Mouse (Mus musculus) neural tube, embryonic 12.5 days (tissue): ENCODE measurements around the gene Hdac4. TPM values are rescaled to one million over a fixed set of nuclear protein-coding genes. Genes with fewer than 3 reads are reported as not detected.
A peak's percentile ranks its signal among the peaks of the same experiment; 100 is the strongest.

Experiments
- ATAC-seq: fragments of 200-750 bp; cut with Nextera tagmentation; 2 replicates; pipeline ENCODE4 v1.8.0; 2017; ENCODE audit warnings: low read depth, mild to moderate bottlenecking, moderate TSS enrichment, moderate library complexity; ENCODE audit not compliant: low FRiP score
- H3K27ac ChIP-seq: fragments of 300-500 bp; sonication (generic); 2 replicates; pipeline ENCODE4 v1.5.1; 2016
- H3K27me3 ChIP-seq: fragments of 300-500 bp; sonication (generic); replicated peaks from 2 replicates; pipeline ENCODE4 v1.6.1; 2016; ENCODE audit warnings: mild to moderate bottlenecking
- H3K36me3 ChIP-seq: fragments of 300-500 bp; sonication (generic); 2 replicates; pipeline ENCODE4 v1.6.1; 2016; ENCODE audit warnings: mild to moderate bottlenecking
- H3K4me1 ChIP-seq: fragments of 300-500 bp; sonication (generic); 2 replicates; pipeline ENCODE4 v1.6.1; 2016
- H3K4me2 ChIP-seq: fragments of 300-500 bp; sonication (generic); replicated peaks from 2 replicates; pipeline ENCODE4 v1.6.1; 2016; ENCODE audit warnings: mild to moderate bottlenecking
- H3K4me3 ChIP-seq: fragments of 300-500 bp; sonication (generic); 2 replicates; pipeline ENCODE4 v1.5.1; 2016
- H3K9ac ChIP-seq: fragments of 300-500 bp; sonication (generic); 2 replicates; pipeline ENCODE4 v1.6.1; 2016; ENCODE audit warnings: mild to moderate bottlenecking
- H3K9me3 ChIP-seq: fragments of 300-500 bp; sonication (generic); 2 replicates; pipeline ENCODE4 v1.6.1; 2016; ENCODE audit warnings: mild to moderate bottlenecking
- WGBS: fragments of 180-500 bp; shearing (Covaris S2); methylation state at CpG from one replicate; pipeline ENCODE4 v1.1.7; 2016; 5-methylcytosine and 5-hydroxymethylcytosine counted together
- polyA plus RNA-seq: library from polyadenylated mRNA; unstranded; fragments of >200 nt; fragmentation: Nextera tagmentation; extraction: Ambion mirVana; gene quantifications from 2 replicates; pipeline ENCODE4 v1.2.1, GENCODE M21; 2016

Hdac4 gene
- polyA plus RNA-seq, 1 experiment from 2014 or later: 26.6 TPM

GRCm38 (mm10) chr1:92061198-92062073 is 134.1 kb downstream of the Hdac4 start:
- peaks cover 29% of the 10 kb centered on the region for H3K4me1 ChIP-seq
- H3K4me2 ChIP-seq: 0 out of 2 replicates have a peak overlapping the region, but pooled peaks have one; percentile 12
- H3K9me3 ChIP-seq: no peaks in the 10 kb centered on the region
- H3K36me3 ChIP-seq: no peaks in the 10 kb centered on the region
- H3K9ac ChIP-seq: no peak overlapping the region
- no peak overlapping the region for H3K4me3 ChIP-seq
- peak; percentile 81; the same call in 1 of the 2 replicates for ATAC-seq
- H3K27me3 ChIP-seq: no peaks in the 10 kb centered on the region
- WGBS: 26% methylated on average over 8 of the region's 8 CpGs
- peak overlapping the region; percentile 17; the same call in 1 of the 2 replicates for H3K27ac ChIP-seq

- no peaks in the 10 kb centered on the region for H3K36me3 ChIP-seq
- H3K27ac ChIP-seq: no peak overlapping the region
- H3K9ac ChIP-seq: no peak overlapping the region
- no peaks in the 10 kb centered on the region for H3K27me3 ChIP-seq
- 72% methylated on average over 4 of the region's 4 CpGs for WGBS
- no peak overlapping the region for H3K4me3 ChIP-seq
- no peak overlapping the region for H3K4me2 ChIP-seq
- no peaks in the 10 kb centered on the region for H3K9me3 ChIP-seq
- peaks cover 29% of the 10 kb centered on the region for H3K4me1 ChIP-seq
- no peak for ATAC-seq
These were observed 134.9 kb downstream of the Hdac4 start for GRCm38 (mm10) chr1:92060532-92061064.

- Histone ChIP-seq H3K27me3 (no peaks in the 10 kb centered on the region), H3K9ac (no peak overlapping the region), H3K4me2 (no peak overlapping the region), H3K4me1 (peaks cover 29% of the 10 kb centered on the region), H3K9me3 (no peaks in the 10 kb centered on the region), H3K4me3 (no peak overlapping the region), H3K27ac (no peak overlapping the region), H3K36me3 (no peaks in the 10 kb centered on the region)
- WGBS: 97% methylated on average over 1 of the region's 1 CpGs
- ATAC-seq: no peak
These were observed 135.9 kb downstream of the Hdac4 start for GRCm38 (mm10) chr1:92059571-92059970.

- no peak overlapping the region for H3K9ac ChIP-seq
- no peak overlapping the region for H3K27ac ChIP-seq
- WGBS: 81% methylated on average over 5 of the region's 5 CpGs
These were observed 136.6 kb downstream of the Hdac4 start for GRCm38 (mm10) chr1:92058731-92059425.

GRCm38 (mm10) chr1:92057068-92057467 is 138.4 kb downstream of the Hdac4 start:
- Histone ChIP-seq H3K9me3 (no peaks in the 10 kb centered on the region), H3K4me3 (no peak overlapping the region), H3K4me2 (no peak overlapping the region), H3K36me3 (no peaks in the 10 kb centered on the region), H3K27me3 (no peaks in the 10 kb centered on the region), H3K9ac (no peak overlapping the region), H3K4me1 (peaks cover 16% of the 10 kb centered on the region), H3K27ac (no peak overlapping the region)
- no peak for ATAC-seq
- 93% methylated on average over 3 of the region's 3 CpGs for WGBS

More at GRCm38 (mm10) chr1:92058731-92059425, 136.6 kb downstream of the Hdac4 start:
- Histone ChIP-seq H3K4me1 (peaks cover 29% of the 10 kb centered on the region), H3K4me2 (no peak overlapping the region), H3K4me3 (no peak overlapping the region), H3K9me3 (no peaks in the 10 kb centered on the region), H3K36me3 (no peaks in the 10 kb centered on the region), H3K27me3 (no peaks in the 10 kb centered on the region)
- ATAC-seq: no peak

GRCm38 (mm10) chr1:92055149-92055548 is 140.3 kb downstream of the Hdac4 start:
- H3K9me3 ChIP-seq: no peaks in the 10 kb centered on the region
- no peak overlapping the region for H3K4me3 ChIP-seq
- no peaks in the 10 kb centered on the region for H3K27me3 ChIP-seq
- H3K27ac ChIP-seq: no peak overlapping the region
- H3K9ac ChIP-seq: no peak overlapping the region
- 85% methylated on average over 2 of the region's 2 CpGs for WGBS
- no peak overlapping the region for H3K4me2 ChIP-seq
- peaks cover 9% of the 10 kb centered on the region; the same call in 1 of the 2 replicates for H3K4me1 ChIP-seq
- ATAC-seq: no peak
- H3K36me3 ChIP-seq: no peaks in the 10 kb centered on the region

- WGBS: 87% methylated on average over 4 of the region's 4 CpGs
- no peak for ATAC-seq
- peaks cover 9% of the 10 kb centered on the region; the same call in 1 of the 2 replicates for H3K4me1 ChIP-seq
These were observed 143.3 kb downstream of the Hdac4 start for GRCm38 (mm10) chr1:92052190-92052589.

GRCm38 (mm10) chr1:92051489-92052062 is 143.9 kb downstream of the Hdac4 start:
- no peaks in the 10 kb centered on the region for H3K36me3 ChIP-seq
- no peak overlapping the region for H3K4me2 ChIP-seq
- no peak overlapping the region for H3K4me3 ChIP-seq
- no peak overlapping the region for H3K27ac ChIP-seq
- H3K9ac ChIP-seq: no peak overlapping the region
- no peak for ATAC-seq
- WGBS: 81% methylated on average over 4 of the region's 4 CpGs
- H3K27me3 ChIP-seq: no peaks in the 10 kb centered on the region
- peaks cover 9% of the 10 kb centered on the region; the same call in 1 of the 2 replicates for H3K4me1 ChIP-seq
- no peaks in the 10 kb centered on the region for H3K9me3 ChIP-seq

More at GRCm38 (mm10) chr1:92052190-92052589, 143.3 kb downstream of the Hdac4 start:
- Histone ChIP-seq H3K9ac (no peak overlapping the region), H3K4me3 (no peak overlapping the region), H3K9me3 (no peaks in the 10 kb centered on the region), H3K36me3 (no peaks in the 10 kb centered on the region), H3K27me3 (no peaks in the 10 kb centered on the region), H3K27ac (no peak overlapping the region), H3K4me2 (no peak overlapping the region)

GRCm38 (mm10) chr1:92050992-92051391 is 144.5 kb downstream of the Hdac4 start:
- H3K36me3 ChIP-seq: no peaks in the 10 kb centered on the region

GRCm38 (mm10) chr1:92050566-92050965 is 144.9 kb downstream of the Hdac4 start:
- no peak overlapping the region for H3K4me3 ChIP-seq
- ATAC-seq: no peak
- WGBS: 10% methylated on average over 3 of the region's 3 CpGs
- H3K9ac ChIP-seq: no peak overlapping the region
- no peaks in the 10 kb centered on the region for H3K9me3 ChIP-seq
- no peaks in the 10 kb centered on the region for H3K36me3 ChIP-seq
- H3K4me2 ChIP-seq: no peak overlapping the region
- no peaks in the 10 kb centered on the region for H3K27me3 ChIP-seq
- no peak overlapping the region for H3K27ac ChIP-seq
- H3K4me1 ChIP-seq: peaks cover 9% of the 10 kb centered on the region; the same call in 1 of the 2 replicates

More at GRCm38 (mm10) chr1:92050992-92051391, 144.5 kb downstream of the Hdac4 start:
- Histone ChIP-seq H3K9ac (no peak overlapping the region), H3K4me1 (peaks cover 9% of the 10 kb centered on the region; the same call in 1 of the 2 replicates), H3K27me3 (no peaks in the 10 kb centered on the region), H3K27ac (no peak overlapping the region), H3K4me2 (no peak overlapping the region), H3K4me3 (no peak overlapping the region), H3K9me3 (no peaks in the 10 kb centered on the region)
- no peak for ATAC-seq

GRCm38 (mm10) chr1:92048415-92049354 is 146.8 kb downstream of the Hdac4 start:
- WGBS: 96% methylated on average over 4 of the region's 4 CpGs
- Histone ChIP-seq H3K4me1 (peaks cover 9% of the 10 kb centered on the region; the same call in 1 of the 2 replicates), H3K9ac (no peak overlapping the region), H3K4me2 (no peak overlapping the region), H3K4me3 (no peak overlapping the region), H3K36me3 (no peaks in the 10 kb centered on the region), H3K27me3 (no peaks in the 10 kb centered on the region), H3K27ac (no peak overlapping the region), H3K9me3 (no peaks in the 10 kb centered on the region)
- ATAC-seq: no peak
